Mouse (Mus musculus) gastrocnemius, adult 18-20 months (tissue): ENCODE results near the gene Ddx42. TPM values are rescaled to one million over a fixed set of nuclear protein-coding genes. Genes with fewer than 3 reads are reported as not detected.

Experiments used
- DNase-seq: peaks from one replicate; pipeline ENCODE4 v3.0.0; 2021; ENCODE audit warnings: low spot score
- total RNA-seq, 2 experiments: library from RNA; stranded (reverse); gene quantifications; 2 replicates each; pipeline ENCODE4 v1.2.3; 2021

Ddx42 gene
- total RNA-seq, 2 experiments from 2014 or later: 25.8 to 26.2 TPM

GRCm38 (mm10) chr11:106267871-106268270, 51.1 kb downstream of the Ddx42 start:
- no peak for DNase-seq

GRCm38 (mm10) chr11:106268326-106269059, 51.8 kb downstream of the Ddx42 start:
- peak; percentile 94 for DNase-seq

- no peak for DNase-seq
Measured at GRCm38 (mm10) chr11:106269060-106269431, 52.3 kb downstream of the Ddx42 start.

GRCm38 (mm10) chr11:106271131-106271793, 54.5 kb downstream of the Ddx42 start:
- no peak for DNase-seq

- peak; percentile 43 for DNase-seq
Measured at GRCm38 (mm10) chr11:106271794-106272643, 55.3 kb downstream of the Ddx42 start.

- DNase-seq: peak; percentile 100
Measured at GRCm38 (mm10) chr11:106272644-106273310, 56.1 kb downstream of the Ddx42 start, which contains the start of gene Smarcd2. Gene Smarcd2 (minus strand): TSS chr11:106272972.

- DNase-seq: no peak
Measured at GRCm38 (mm10) chr11:106273311-106273684, 56.6 kb downstream of the Ddx42 start.

GRCm38 (mm10) chr11:106273811-106274210, 57.1 kb downstream of the Ddx42 start:
- DNase-seq: no peak

- DNase-seq: no peak
Measured at GRCm38 (mm10) chr11:106274374-106274773, 57.6 kb downstream of the Ddx42 start.

GRCm38 (mm10) chr11:106274971-106275411, 58.3 kb downstream of the Ddx42 start:
- DNase-seq: no peak

- peak; percentile 96 for DNase-seq
Measured at GRCm38 (mm10) chr11:106276454-106276853, 59.7 kb downstream of the Ddx42 start, which contains the start of gene Tcam1. Gene Tcam1 (plus strand): TSS chr11:106276672.

- no peak for DNase-seq
Measured at GRCm38 (mm10) chr11:106282452-106282851, 65.7 kb downstream of the Ddx42 start.

- no peak for DNase-seq
Measured at GRCm38 (mm10) chr11:106283371-106283770, 66.6 kb downstream of the Ddx42 start.

- DNase-seq: no peak
Measured at GRCm38 (mm10) chr11:106284126-106284525, 67.4 kb downstream of the Ddx42 start.

- no peak for DNase-seq
Measured at GRCm38 (mm10) chr11:106286206-106286605, 69.5 kb downstream of the Ddx42 start.

- DNase-seq: no peak
Measured at GRCm38 (mm10) chr11:106286987-106287386, 70.3 kb downstream of the Ddx42 start.

- DNase-seq: peak; percentile 61
Measured at GRCm38 (mm10) chr11:106289369-106289768, 72.6 kb downstream of the Ddx42 start.

GRCm38 (mm10) chr11:106290376-106290775, 73.7 kb downstream of the Ddx42 start:
- no peak for DNase-seq

GRCm38 (mm10) chr11:106291861-106292260, 75.1 kb downstream of the Ddx42 start:
- no peak for DNase-seq
